Mouse (Mus musculus): ENCODE results near the gene Smarcc2. TPM values are rescaled to one million over a fixed set of nuclear protein-coding genes. Genes with fewer than 3 reads are reported as not detected.

Smarcc2 gene
- polyA plus RNA-seq, 1 experiment from 2014 or later: 73.6 TPM

DNA sequence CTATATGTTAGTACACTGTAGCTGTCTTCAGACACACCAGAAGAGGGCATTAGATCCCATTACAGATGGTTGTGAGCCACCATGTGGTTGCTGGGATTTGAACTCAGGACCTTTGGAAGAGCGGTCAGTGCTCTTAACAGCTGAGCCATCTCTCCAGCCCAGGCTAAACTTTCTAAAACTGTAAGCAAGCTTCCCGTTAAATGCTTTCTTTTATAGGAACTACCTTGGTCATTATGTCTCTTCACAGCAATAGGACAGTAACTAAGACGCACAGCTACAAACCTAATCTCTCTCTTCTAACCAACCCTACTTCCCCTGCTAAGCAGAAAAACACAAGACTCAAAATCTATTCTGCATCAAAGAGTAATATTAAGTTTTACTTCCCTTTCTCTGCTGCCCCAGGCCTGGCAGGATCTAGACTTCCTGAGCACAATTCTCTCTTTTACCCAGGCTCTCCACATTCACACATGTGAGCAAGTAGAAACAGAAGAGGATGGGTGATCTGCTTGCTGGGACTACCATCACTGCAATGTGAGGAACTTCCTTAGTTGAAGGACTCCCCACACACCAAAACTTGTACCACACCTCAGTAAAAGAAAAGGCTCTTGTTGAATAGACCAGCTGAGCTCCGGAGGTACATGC lies 76.7 kb downstream of the Smarcc2 start:
- H3K9me3 ChIP-seq: no peaks in the 10 kb centered on the region
- H3K4me1 ChIP-seq: peaks cover 10% of the 10 kb centered on the region
- H3K27me3 ChIP-seq (ENCODE audit: poor library complexity, severe bottlenecking): 0 out of 2 replicates have a peak, but pooled peaks cover 4% of the 10 kb centered on the region
- no peak for DNase-seq (ENCODE audit: extremely low spot score, low spot score)
- H3K36me3 ChIP-seq (replicated peaks): peaks cover 4% of the 10 kb centered on the region; the same call in 1 of the 2 replicates
- H3K27ac ChIP-seq: peak overlapping the region; percentile 49; the same call in 1 of the 2 replicates
- WGBS: 76% methylated on average over 4 of the region's 4 CpGs
- peak overlapping the region; percentile 29 for H3K4me3 ChIP-seq

DNA sequence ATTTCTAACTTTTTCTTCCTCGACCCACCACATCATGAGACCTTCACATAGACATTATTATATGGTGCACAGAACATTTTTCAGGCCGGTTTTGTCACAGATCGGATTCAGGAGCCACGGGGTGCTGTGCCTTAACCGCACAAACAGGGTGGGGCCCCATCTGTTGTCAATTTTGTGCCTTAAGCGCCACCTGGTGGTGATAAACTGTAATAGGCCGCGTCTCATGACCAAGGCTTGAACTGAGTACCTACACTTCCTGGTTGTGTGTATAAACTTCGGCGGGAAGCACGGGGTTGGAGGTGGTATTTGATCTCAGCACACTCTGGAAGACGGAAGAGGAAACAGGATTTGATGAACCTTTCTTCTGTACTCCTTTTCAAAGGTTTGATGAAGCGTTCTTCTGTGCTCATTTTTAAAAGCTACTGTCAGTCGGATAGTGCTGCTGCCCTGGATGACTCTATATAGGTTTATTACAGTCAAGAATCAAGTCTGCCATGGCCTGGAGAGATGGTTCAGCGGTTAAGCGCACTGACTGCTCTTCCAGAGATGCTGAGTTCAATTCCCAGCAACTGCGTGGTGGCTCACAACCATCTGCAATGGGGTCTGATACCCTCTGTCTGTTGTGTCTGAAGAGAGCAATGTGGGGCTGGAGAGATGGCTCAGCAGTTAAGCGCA lies 77.4 kb downstream of the Smarcc2 start:
- peaks cover 10% of the 10 kb centered on the region for H3K36me3 ChIP-seq (replicated peaks)
- 19% methylated on average over 18 of the region's 18 CpGs for WGBS
- peak overlapping the region; percentile 49; the same call in 1 of the 2 replicates for H3K27ac ChIP-seq

DNA sequence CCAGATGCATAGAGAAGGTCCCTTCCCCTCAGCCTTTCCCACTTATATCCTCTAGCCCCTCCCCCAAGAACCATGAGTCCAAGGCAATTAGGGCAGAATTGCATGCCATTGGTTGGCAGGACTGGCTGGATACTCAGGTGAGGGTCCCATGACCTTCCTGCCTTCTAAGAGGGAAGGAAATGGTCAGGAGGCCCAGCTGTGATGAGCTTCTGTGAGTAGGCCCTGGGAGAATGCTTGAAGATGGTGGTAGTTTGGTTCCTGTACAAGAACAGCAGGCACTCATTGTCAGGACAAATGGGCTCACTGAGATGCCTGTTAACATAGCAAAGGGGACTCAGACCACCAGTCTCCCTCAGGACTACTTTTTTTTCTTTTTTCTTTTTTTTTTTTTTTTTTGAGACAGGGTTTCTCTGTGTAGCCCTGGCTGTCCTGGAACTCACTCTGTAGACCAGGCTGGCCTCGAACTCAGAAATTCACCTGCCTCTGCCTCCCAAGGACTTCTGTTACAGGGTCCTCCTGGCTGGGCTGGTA lies 79.4 kb downstream of the Smarcc2 start:
- Histone ChIP-seq H3K9me3 (no peaks in the 10 kb centered on the region), H3K36me3 (replicated peaks) (peaks cover 30% of the 10 kb centered on the region), H3K27me3 (ENCODE audit: poor library complexity, severe bottlenecking) (0 out of 2 replicates have a peak, but pooled peaks cover 4% of the 10 kb centered on the region), H3K4me1 (peaks cover 14% of the 10 kb centered on the region), H3K27ac (no peak overlapping the region), H3K4me3 (no peak overlapping the region)
- no peak for DNase-seq (ENCODE audit: extremely low spot score, low spot score)
- 89% methylated on average over 1 of the region's 1 CpGs for WGBS

More for the DNA sequence above, 77.4 kb downstream of the Smarcc2 start:
- peak; percentile 86 for DNase-seq (ENCODE audit: extremely low spot score, low spot score)
- 0 out of 2 replicates have a peak, but pooled peaks cover 4% of the 10 kb centered on the region for H3K27me3 ChIP-seq (ENCODE audit: poor library complexity, severe bottlenecking)
- no peaks in the 10 kb centered on the region for H3K9me3 ChIP-seq
- peaks cover 10% of the 10 kb centered on the region for H3K4me1 ChIP-seq
- peak overlapping the region; percentile 29 for H3K4me3 ChIP-seq

Small RNA genes lying within 50 kb of the gene (microRNA-seq; reads per million reads assigned to microRNA genes)
- gene Mir6916: not detected
- not detected for gene Mir8105

Other genes starting within 250 kb of the Smarcc2 start
- gene Spryd4, start 247.4 kb upstream of the Smarcc2 start, polyA plus RNA-seq (2016; fragmentation: Nextera tagmentation; extraction: Ambion mirVana): 29.9 and 32.3 TPM in 2 replicates
- 0.55 and 0.69 TPM in 2 replicates for gene Mip, start 233.4 kb upstream of the Smarcc2 start, polyA plus RNA-seq (2016; fragmentation: Nextera tagmentation; extraction: Ambion mirVana)
- gene Timeless, start 227.2 kb upstream of the Smarcc2 start, polyA plus RNA-seq (2016; fragmentation: Nextera tagmentation; extraction: Ambion mirVana): 108 and 112 TPM in 2 replicates
- 0.81 and 1.1 TPM in 2 replicates for gene Apon, start 205.2 kb upstream of the Smarcc2 start, polyA plus RNA-seq (2016; fragmentation: Nextera tagmentation; extraction: Ambion mirVana)
- not detected in 2 replicates for gene Apof, start 190.6 kb upstream of the Smarcc2 start, polyA plus RNA-seq (2016; fragmentation: Nextera tagmentation; extraction: Ambion mirVana)
- gene Stat2, start 188.7 kb upstream of the Smarcc2 start, polyA plus RNA-seq (2016; fragmentation: Nextera tagmentation; extraction: Ambion mirVana): 10.7 and 11.2 TPM in 2 replicates
- gene Il23a, start 160.5 kb upstream of the Smarcc2 start, polyA plus RNA-seq (2016; fragmentation: Nextera tagmentation; extraction: Ambion mirVana): not detected in 2 replicates
- 42.1 and 45.3 TPM in 2 replicates for gene Pan2, start 155.9 kb upstream of the Smarcc2 start, polyA plus RNA-seq (2016; fragmentation: Nextera tagmentation; extraction: Ambion mirVana)
- 253 and 256 TPM in 2 replicates for gene Cnpy2, start 136.8 kb upstream of the Smarcc2 start, polyA plus RNA-seq (2016; fragmentation: Nextera tagmentation; extraction: Ambion mirVana)
- 256 and 265 TPM in 2 replicates for gene Cs, start 121.5 kb upstream of the Smarcc2 start, polyA plus RNA-seq (2016; fragmentation: Nextera tagmentation; extraction: Ambion mirVana)
- gene Coq10a, start 90.3 kb upstream of the Smarcc2 start, polyA plus RNA-seq (2016; fragmentation: Nextera tagmentation; extraction: Ambion mirVana): 9.2 and 10.1 TPM in 2 replicates
- gene Ankrd52, start 82.1 kb upstream of the Smarcc2 start, polyA plus RNA-seq (2016; fragmentation: Nextera tagmentation; extraction: Ambion mirVana): 11.1 and 13.1 TPM in 2 replicates
- 0.30 TPM in 1 of 2 replicates, not detected in the other for gene Slc39a5, start 58.0 kb upstream of the Smarcc2 start, polyA plus RNA-seq (2016; fragmentation: Nextera tagmentation; extraction: Ambion mirVana)
- gene Nabp2, start 47.8 kb upstream of the Smarcc2 start, polyA plus RNA-seq (2016; fragmentation: Nextera tagmentation; extraction: Ambion mirVana): 161 and 164 TPM in 2 replicates
- gene Rnf41, start 47.6 kb upstream of the Smarcc2 start, polyA plus RNA-seq (2016; fragmentation: Nextera tagmentation; extraction: Ambion mirVana): 40.9 and 42.9 TPM in 2 replicates
- 712 and 780 TPM in 2 replicates for gene Myl6, start 34.9 kb downstream of the Smarcc2 start, polyA plus RNA-seq (2016; fragmentation: Nextera tagmentation; extraction: Ambion mirVana)
- gene Myl6b, start 39.4 kb downstream of the Smarcc2 start, polyA plus RNA-seq (2016; fragmentation: Nextera tagmentation; extraction: Ambion mirVana): 1.9 and 2.0 TPM in 2 replicates
- 8.6 and 10.3 TPM in 2 replicates for gene Esyt1, start 66.6 kb downstream of the Smarcc2 start, polyA plus RNA-seq (2016; fragmentation: Nextera tagmentation; extraction: Ambion mirVana)
- 11.8 and 14.0 TPM in 2 replicates for gene Zc3h10, start 88.5 kb downstream of the Smarcc2 start, polyA plus RNA-seq (2016; fragmentation: Nextera tagmentation; extraction: Ambion mirVana)
- gene Rpl41, start 90.1 kb downstream of the Smarcc2 start, polyA plus RNA-seq (2016; fragmentation: Nextera tagmentation; extraction: Ambion mirVana): 3,608 and 3,665 TPM in 2 replicates
- gene Pa2g4, start 106.7 kb downstream of the Smarcc2 start, polyA plus RNA-seq (2016; fragmentation: Nextera tagmentation; extraction: Ambion mirVana): 298 and 302 TPM in 2 replicates
- gene Erbb3, start 130.4 kb downstream of the Smarcc2 start, polyA plus RNA-seq (2016; fragmentation: Nextera tagmentation; extraction: Ambion mirVana): 3.0 and 3.1 TPM in 2 replicates
- gene Rps26, start 167.5 kb downstream of the Smarcc2 start, polyA plus RNA-seq (2016; fragmentation: Nextera tagmentation; extraction: Ambion mirVana): 574 and 577 TPM in 2 replicates
- gene Ikzf4, start 186.7 kb downstream of the Smarcc2 start, polyA plus RNA-seq (2016; fragmentation: Nextera tagmentation; extraction: Ambion mirVana): 3.2 and 3.9 TPM in 2 replicates
- 10.8 and 10.9 TPM in 2 replicates for gene Suox, start 214.8 kb downstream of the Smarcc2 start, polyA plus RNA-seq (2016; fragmentation: Nextera tagmentation; extraction: Ambion mirVana)
- 63.4 and 68.8 TPM in 2 replicates for gene Rab5b, start 237.0 kb downstream of the Smarcc2 start, polyA plus RNA-seq (2016; fragmentation: Nextera tagmentation; extraction: Ambion mirVana)
- gene Pmel, start 244.9 kb downstream of the Smarcc2 start, polyA plus RNA-seq (2016; fragmentation: Nextera tagmentation; extraction: Ambion mirVana): 7.2 and 24.4 TPM in 2 replicates
- 119 and 120 TPM in 2 replicates for gene Cdk2, start 245.8 kb downstream of the Smarcc2 start, polyA plus RNA-seq (2016; fragmentation: Nextera tagmentation; extraction: Ambion mirVana)